Mouse (Mus musculus) liver, adult 2 months (tissue): ENCODE measurements around the gene Cul7.

Source experiments
- CTCF ChIP-seq: fragments of 200-500 bp; IDR thresholded peaks from 2 replicates; pipeline ENCODE4 v1.5.1; 2011; ENCODE audit warnings: low read depth, low read length, control low read depth
- POLR2A ChIP-seq: fragments of 200-500 bp; IDR thresholded peaks from 2 replicates; pipeline ENCODE4 v1.6.1; 2011; ENCODE audit warnings: low read length, control low read depth; ENCODE audit not compliant: insufficient read depth; ENCODE audit errors: extremely low read depth

GRCm38 (mm10) chr17:46611316-46611715, 38.8 kb upstream of the Cul7 start:
- TF ChIP-seq POLR2A (no peak), CTCF (no peak)
